Mouse (Mus musculus): ENCODE measurements around the gene Twnk. TPM values are rescaled to one million over a fixed set of nuclear protein-coding genes. Genes with fewer than 3 reads are reported as not detected.

The Twnk gene
- total RNA-seq, 2 experiments from 2014 or later: 2.0 to 2.9 TPM

DNA sequence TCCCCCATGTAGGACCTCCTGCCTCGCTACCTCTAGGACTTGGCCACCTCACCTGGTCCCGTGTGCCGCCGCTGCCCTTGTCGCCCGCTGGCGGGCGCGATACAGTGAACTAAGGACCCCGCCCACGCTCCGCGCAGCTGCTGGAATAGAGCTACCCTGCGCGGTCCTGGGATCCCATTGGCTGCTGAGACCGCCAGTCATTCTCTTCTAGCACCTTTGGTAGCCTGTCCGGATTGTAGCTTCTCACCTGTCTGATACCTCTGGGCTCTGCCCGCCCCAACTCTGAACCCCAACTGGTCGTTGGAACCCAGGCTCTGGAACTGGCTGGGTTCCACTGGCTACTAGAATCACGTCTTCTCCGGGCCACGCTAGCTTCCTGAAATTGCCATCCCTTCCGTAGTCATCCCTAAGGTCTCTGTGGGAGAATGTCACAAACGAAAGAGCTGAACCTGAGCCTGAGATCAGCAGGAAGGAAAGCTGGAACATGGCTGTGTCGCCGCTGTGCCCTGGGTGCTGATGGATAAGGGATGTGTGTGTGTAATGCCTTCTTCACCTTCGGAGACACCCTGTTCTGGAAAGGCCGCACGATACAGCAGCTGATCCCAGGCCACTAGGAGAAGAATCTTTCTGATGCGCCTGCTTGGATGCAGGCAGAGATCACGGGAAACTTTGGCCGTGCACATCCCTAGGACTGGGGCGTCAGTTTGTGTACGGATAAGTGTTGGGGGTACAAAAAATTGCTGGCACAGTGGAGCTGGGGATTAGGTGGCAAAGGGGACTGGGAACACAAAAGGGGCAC is 41.3 kb downstream of the Twnk start:
- ATAC-seq (replicated peaks; ENCODE audit: low FRiP score, poor library complexity, severe bottlenecking): peak; percentile 46

DNA sequence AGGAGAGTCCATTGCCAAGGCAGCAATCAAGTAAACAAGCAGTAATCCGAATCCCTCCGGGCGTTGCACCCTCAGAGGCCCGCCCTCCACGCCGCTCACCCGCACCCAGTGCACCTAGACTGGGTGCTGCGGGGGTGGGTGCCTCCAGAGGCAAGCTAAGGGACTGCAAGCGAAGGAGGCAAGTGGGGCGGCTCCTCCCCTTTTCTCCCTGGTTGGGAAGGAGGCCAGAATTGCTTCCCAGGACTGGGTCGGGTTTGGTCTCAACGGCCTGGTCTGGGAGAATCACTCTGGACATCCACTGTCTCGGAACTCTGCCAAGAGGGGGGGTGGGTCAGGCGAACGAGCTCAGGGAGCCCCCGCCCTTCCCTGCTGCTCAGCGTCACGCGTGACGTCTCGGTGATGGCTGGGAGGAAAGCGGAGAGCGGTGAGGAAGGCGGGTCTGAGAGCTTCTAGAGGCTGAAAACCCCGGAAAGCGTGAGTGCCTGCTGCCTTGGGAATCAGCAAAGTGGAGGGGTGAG is 42.0 kb downstream of the Twnk start, which contains the start of gene Sfxn3:
Gene Sfxn3, plus strand, starts transcription at position 87 of the 518 bp plus-strand sequence.
- ATAC-seq (replicated peaks; ENCODE audit: low FRiP score, poor library complexity, severe bottlenecking): peak; percentile 94

DNA sequence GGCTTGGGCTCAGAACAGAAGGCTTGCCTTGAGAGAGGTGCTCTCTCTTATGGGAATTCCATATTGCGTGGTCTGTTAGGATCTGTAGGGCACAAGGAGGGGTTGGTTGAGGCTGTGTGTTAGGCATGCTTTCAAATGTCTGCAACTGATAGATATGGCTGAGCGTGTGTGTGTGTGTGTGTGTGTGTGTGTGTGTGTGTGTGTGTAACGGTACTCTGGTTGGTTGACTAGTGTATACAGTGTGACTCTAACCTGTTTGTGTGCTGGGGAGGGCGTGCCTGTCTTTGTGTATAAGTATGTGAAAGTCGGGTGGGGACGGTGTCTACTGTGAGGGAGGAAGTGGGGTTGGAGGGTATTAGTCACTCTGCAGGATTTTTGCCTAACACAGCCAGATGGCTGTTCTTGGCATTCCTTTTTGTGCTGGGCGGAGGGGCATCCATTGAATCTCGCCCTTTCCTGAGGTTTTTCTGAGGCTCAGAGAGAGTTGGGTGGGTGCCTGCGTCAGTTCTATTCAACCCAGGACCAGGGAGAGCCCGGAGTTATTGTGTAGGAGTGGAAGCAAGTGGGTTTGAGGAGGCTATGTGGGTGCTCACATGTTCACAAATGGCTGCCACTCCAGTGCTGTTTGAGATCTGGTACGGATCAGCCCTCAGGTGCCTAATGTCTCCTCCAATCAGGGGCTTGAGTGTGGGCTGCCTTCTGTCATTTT is 42.6 kb downstream of the Twnk start:
- peak; percentile 54 for ATAC-seq (replicated peaks; ENCODE audit: low FRiP score, poor library complexity, severe bottlenecking)

DNA sequence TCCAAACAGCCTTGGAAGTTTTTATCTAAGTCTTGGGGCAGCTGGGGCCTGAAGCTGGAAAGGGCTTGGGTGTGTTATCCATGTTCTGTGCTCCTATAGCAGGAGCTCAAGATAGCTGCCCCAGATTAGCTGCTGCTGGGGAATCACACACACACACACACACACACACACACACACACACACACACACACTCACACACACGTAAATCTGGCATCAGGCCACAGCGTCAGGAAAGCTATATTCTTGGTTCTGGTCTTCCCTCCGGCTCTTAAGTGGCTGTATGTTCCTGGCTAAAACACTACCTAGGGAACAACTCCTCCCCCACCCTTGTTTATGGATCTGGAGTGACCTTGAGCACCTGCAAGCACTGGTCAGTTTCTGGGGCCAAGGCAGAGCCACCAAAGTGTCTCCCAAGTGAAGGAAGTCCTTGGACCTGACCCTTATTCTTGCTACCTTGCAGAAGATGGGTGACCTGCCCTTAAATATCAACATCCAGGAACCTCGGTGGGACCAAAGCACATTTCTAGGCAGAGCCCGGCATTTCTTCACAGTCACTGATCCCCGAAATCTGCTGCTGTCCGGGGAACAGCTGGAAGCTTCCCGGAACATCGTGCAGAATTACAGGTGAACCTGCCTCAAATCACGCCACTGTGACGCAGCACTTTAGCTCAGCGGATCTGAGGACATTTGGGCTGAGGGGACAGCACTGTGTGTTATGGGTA is 43.3 kb downstream of the Twnk start:
- ATAC-seq (replicated peaks; ENCODE audit: low FRiP score, poor library complexity, severe bottlenecking): no peak

DNA sequence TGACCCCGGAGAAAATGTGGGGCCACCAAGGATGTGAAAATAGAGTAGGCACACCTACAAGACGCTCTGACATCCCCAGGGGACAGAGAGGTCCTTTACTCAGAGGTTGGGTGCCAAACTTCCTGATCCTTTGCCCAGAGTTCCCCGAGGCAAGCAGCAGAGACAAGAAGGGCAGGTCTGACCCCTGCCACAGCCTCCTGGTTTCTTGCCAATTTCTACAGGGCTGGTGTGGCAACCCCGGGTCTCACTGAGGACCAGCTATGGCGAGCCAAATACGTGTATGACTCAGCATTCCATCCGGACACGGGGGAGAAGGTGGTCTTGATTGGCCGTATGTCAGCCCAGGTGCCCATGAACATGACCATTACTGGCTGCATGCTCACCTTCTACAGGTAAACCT is 44.1 kb downstream of the Twnk start:
- ATAC-seq (replicated peaks; ENCODE audit: low FRiP score, poor library complexity, severe bottlenecking): no peak

DNA sequence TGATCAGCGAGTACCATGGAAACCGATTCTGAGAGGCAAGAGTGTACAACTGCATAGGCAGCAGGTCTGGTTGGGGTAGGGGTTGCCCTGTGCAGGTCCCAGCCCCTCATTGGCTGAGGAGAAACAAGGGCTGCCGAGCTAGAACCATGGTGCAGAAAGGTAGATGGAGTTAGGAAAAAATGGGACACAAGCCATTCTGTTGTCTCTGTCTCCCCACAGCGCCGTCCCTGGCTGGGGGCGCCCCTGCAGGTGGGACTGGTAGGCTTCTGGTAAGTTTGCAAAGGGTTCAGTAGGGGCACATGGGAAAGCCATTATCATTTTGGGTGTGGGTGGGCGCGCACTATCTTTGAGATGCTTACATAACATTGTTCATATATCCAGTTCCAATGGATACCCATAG is 48.0 kb downstream of the Twnk start:
- ATAC-seq (replicated peaks; ENCODE audit: low FRiP score, poor library complexity, severe bottlenecking): no peak

DNA sequence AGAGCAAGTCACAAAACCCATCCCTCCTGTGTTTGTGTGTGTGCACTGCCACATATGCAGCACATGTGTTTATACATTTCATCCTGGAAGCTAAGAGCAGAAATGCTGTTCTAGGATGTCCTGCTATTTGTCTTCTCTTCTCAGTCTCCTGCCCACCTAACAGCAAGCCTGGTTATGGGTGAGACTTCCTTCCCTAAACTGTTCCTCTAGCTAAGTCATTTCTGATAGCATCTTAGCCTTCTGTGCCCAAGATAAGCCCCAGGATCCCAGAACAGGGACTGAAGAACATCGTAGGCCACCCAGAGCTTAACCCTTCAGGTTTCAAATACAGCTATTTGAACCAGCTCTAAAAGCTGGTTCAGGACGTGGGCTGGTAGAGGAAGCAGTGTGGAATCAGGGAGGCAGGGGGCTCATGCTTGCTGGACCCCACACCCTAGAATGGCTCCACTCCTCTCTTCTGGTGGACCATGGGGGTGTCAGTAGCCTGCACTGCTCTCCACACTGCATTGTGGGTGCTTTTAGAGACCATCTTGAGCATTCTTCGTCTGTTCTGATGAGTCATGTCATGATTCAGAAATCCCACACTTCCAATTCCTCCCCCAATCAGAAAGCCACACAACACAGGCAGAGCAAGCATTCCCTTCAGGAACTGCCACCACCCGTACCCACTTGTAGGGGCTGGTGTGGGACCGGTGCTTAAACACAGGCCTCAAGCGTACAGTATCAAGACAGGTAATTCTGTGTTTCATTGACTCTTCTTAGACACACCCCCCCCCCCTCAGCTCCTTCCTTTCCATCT is 49.6 kb downstream of the Twnk start:
- no peak for ATAC-seq (replicated peaks; ENCODE audit: low FRiP score, poor library complexity, severe bottlenecking)

DNA sequence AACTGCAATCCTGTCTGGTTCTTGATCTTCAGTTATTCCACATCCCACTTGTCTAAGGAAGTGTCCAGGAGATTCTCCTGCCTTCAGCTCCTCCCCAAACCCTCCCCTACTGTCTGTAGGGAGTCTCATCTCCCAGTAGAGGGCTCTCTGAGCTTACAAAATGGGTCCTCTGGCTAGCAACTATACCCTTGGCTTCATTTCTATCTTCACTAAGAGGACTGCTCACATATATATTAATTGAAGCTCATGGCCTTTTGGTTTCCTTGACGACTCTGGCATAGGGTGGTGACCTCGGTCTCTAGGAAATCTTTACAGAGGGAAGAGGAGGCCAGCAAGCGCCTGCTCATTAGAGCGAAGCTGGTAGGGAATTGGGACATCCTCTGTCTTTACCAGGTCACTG is 50.9 kb downstream of the Twnk start:
- ATAC-seq (replicated peaks; ENCODE audit: low FRiP score, poor library complexity, severe bottlenecking): no peak

DNA sequence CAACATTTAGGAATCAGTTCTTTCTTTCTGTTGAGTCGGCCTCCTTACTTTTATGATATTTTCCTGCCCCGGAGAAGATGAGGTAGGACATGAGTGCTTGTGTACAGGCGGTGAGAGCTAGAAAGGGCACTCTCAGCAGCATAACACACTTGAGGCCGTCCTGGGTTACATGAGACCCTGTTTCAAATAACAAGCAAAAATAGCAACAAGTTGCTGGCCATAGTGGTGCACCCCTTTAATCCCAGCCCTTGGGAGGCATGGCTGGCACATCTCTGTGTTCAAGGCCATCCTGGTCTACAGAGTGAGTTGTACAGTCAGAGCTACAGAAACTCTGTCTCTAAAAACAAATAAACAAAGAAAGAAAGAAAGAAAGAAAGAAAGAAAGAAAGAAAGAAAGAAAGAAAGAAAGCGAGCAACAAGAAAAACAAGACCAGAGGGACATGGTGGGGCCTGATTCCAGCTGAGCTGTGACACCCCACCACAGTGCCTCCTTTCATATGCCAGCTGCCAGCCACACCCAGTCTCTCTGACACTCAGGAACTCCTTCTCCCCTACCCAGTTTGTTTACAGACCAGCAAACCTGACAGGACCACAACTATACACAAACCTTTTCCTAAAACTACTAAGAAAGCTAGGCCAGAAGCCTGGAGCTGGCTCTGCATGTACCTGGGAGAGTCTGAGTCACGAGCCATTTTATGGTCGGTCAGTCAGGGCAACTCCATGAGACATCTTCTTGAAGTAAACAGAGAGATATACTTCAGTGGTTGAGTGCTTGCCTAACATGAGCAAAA is 51.6 kb downstream of the Twnk start:
- ATAC-seq (replicated peaks; ENCODE audit: low FRiP score, poor library complexity, severe bottlenecking): no peak

DNA sequence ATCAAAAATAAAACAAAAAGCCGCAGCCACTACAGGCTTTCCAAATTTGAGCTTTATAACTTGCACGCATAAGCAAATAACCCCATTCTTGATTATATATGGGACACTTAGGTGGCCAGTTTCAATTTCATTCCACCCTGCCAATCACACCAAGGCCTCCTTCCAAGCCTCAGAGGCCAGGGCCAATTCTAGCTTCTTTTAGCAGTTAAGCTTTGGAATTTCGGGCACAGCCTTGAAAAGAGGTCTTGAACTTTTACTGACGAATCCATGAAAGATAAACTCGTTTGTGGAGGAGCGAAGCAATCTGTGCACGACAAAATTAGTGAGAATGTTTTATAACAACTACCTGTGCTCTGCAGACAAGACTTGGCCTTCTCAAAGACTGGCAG is 52.3 kb downstream of the Twnk start:
- ATAC-seq (replicated peaks; ENCODE audit: low FRiP score, poor library complexity, severe bottlenecking): no peak

DNA sequence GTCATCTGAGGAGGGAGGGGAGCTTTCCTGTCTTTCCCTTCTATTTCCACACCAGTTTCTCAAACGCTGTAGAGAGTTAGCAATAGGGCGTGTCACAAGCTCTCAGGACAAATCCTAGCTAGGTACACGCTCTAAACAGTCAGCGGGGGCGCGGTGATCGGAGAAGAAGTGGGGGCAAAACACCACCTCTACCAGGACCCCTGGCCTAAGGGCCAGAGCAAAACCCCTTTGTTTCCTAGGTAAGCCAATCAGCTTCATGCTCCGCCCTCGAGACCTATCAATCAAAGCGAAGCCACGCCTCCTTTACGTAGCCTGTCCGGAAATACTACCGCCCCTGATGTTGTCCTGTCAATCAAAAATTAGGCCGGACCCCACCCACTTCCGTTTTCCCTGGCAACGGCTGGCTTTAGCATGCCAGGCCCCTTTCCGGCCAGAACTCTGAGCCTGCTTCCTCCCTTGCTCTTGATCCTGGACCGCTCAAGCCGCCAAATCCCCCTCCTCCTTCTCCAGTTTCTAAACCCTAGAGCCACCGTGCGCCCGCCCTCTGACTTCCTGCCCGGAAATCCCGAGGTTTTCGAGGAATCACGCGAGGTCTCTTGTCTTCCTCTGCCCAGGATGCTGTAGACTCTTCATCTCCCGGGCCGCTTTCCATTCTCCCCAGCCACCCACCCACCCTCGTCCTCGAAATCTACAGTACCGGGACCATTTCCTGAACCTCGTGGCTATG is 52.8 kb downstream of the Twnk start:
- peak; percentile 91 for ATAC-seq (replicated peaks; ENCODE audit: low FRiP score, poor library complexity, severe bottlenecking)

DNA sequence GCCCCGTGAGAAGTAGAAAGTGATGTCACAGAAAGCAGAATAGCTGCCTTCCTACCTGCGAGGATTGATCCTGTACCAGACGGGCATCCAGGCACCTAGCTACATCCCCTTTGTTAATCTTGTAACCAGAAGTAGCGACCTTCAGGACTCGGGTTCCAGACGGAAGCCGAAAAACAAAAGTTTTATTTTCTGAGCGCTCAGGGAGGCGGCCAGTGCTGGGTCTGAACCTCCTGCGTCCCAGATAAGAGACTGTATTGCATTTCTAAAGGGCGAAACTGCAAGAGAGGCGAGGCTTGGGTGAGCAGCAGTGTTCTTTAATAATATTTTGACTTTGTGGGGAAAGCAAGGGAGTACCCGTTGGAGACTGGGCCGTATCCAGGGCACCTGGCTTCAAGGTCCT is 53.4 kb downstream of the Twnk start:
- peak; percentile 65 for ATAC-seq (replicated peaks; ENCODE audit: low FRiP score, poor library complexity, severe bottlenecking)

Other genes with a start within 250 kb of the Twnk start
- gene Pax2, start 249.6 kb upstream of the Twnk start, total RNA-seq (2015; ENCODE audit: low replicate concordance): not detected in 2 replicates
- gene Pax2, start 249.6 kb upstream of the Twnk start, total RNA-seq (2017; ENCODE audit: low replicate concordance): not detected in 2 replicates
- 17.7 and 27.2 TPM in 2 replicates for gene Slf2, start 74.5 kb upstream of the Twnk start, total RNA-seq (2015; ENCODE audit: low replicate concordance)
- 26.5 and 29.4 TPM in 2 replicates for gene Slf2, start 74.5 kb upstream of the Twnk start, total RNA-seq (2017; ENCODE audit: low replicate concordance)
- 0.36 TPM in 1 of 2 replicates, not detected in the other for gene Sema4g, start 16.6 kb upstream of the Twnk start, total RNA-seq (2015; ENCODE audit: low replicate concordance)
- gene Sema4g, start 16.6 kb upstream of the Twnk start, total RNA-seq (2017; ENCODE audit: low replicate concordance): 0.39 TPM in 1 of 2 replicates, not detected in the other
- gene Mrpl43, start 779 bp downstream of the Twnk start, total RNA-seq (2015; ENCODE audit: low replicate concordance): 15.5 and 19.3 TPM in 2 replicates
- 8.4 and 11.4 TPM in 2 replicates for gene Mrpl43, start 779 bp downstream of the Twnk start, total RNA-seq (2017; ENCODE audit: low replicate concordance)
- gene Lzts2, start 8.8 kb downstream of the Twnk start, total RNA-seq (2015; ENCODE audit: low replicate concordance): 3.8 TPM in 1 of 2 replicates, not detected in the other
- 1.4 and 2.2 TPM in 2 replicates for gene Lzts2, start 8.8 kb downstream of the Twnk start, total RNA-seq (2017; ENCODE audit: low replicate concordance)
- not detected in 2 replicates for gene Pdzd7, start 40.1 kb downstream of the Twnk start, total RNA-seq (2015; ENCODE audit: low replicate concordance)
- gene Pdzd7, start 40.1 kb downstream of the Twnk start, total RNA-seq (2017; ENCODE audit: low replicate concordance): not detected in 2 replicates
- 1.4 and 4.6 TPM in 2 replicates for gene Sfxn3, start 41.8 kb downstream of the Twnk start, total RNA-seq (2015; ENCODE audit: low replicate concordance)
- gene Sfxn3, start 41.8 kb downstream of the Twnk start, total RNA-seq (2017; ENCODE audit: low replicate concordance): 1.6 and 3.3 TPM in 2 replicates
- gene Kazald1, start 69.6 kb downstream of the Twnk start, total RNA-seq (2015; ENCODE audit: low replicate concordance): not detected in 2 replicates
- not detected in 2 replicates for gene Kazald1, start 69.6 kb downstream of the Twnk start, total RNA-seq (2017; ENCODE audit: low replicate concordance)
- not detected in 2 replicates for gene Tlx1, start 145.0 kb downstream of the Twnk start, total RNA-seq (2015; ENCODE audit: low replicate concordance)
- gene Tlx1, start 145.0 kb downstream of the Twnk start, total RNA-seq (2017; ENCODE audit: low replicate concordance): not detected in 2 replicates
- gene Lbx1, start 230.1 kb downstream of the Twnk start, total RNA-seq (2015; ENCODE audit: low replicate concordance): not detected in 2 replicates
- not detected in 2 replicates for gene Lbx1, start 230.1 kb downstream of the Twnk start, total RNA-seq (2017; ENCODE audit: low replicate concordance)

Data from erythroid progenitor cell, adult 5-6 weeks (primary cell).